Mouse (Mus musculus): ENCODE results near the gene Eng. TPM values are rescaled to one million over a fixed set of nuclear protein-coding genes. Genes with fewer than 3 reads are reported as not detected.

Gene Eng
- polyA plus RNA-seq, 1 experiment from 2014 or later: 33.0 TPM

GRCm38 (mm10) chr2:32625873-32626694, 20.3 kb upstream of the Eng start:
- Histone ChIP-seq H3K27me3 (replicated peaks) (no peaks in the 10 kb centered on the region), H3K9ac (peak overlapping the region; percentile 41), H3K4me3 (peak overlapping the region; percentile 16; the same call in 1 of the 2 replicates), H3K36me3 (no peaks in the 10 kb centered on the region), H3K4me1 (peaks cover 49% of the 10 kb centered on the region), H3K9me3 (no peaks in the 10 kb centered on the region), H3K27ac (peak overlapping the region; percentile 74), H3K4me2 (replicated peaks) (peak overlapping the region; percentile 62)
- no peak for ATAC-seq (ENCODE audit: low FRiP score, low read depth)
- 53% methylated on average over 5 of the region's 5 CpGs for WGBS

- H3K4me3 ChIP-seq: no peak overlapping the region
- H3K4me1 ChIP-seq: peaks cover 40% of the 10 kb centered on the region
- no peak overlapping the region for H3K4me2 ChIP-seq (replicated peaks)
- WGBS: 68% methylated on average over 19 of the region's 20 CpGs
- ATAC-seq (ENCODE audit: low FRiP score, low read depth): no peak
- no peaks in the 10 kb centered on the region for H3K36me3 ChIP-seq
- H3K27me3 ChIP-seq (replicated peaks): no peaks in the 10 kb centered on the region
- no peaks in the 10 kb centered on the region for H3K9me3 ChIP-seq
- no peak overlapping the region for H3K9ac ChIP-seq
- H3K27ac ChIP-seq: no peak overlapping the region
These were observed 18.9 kb upstream of the Eng start for GRCm38 (mm10) chr2:32627266-32628043.

GRCm38 (mm10) chr2:32628044-32628550, 18.3 kb upstream of the Eng start:
- H3K27me3 ChIP-seq (replicated peaks): no peaks in the 10 kb centered on the region
- H3K4me1 ChIP-seq: peaks cover 40% of the 10 kb centered on the region
- H3K4me2 ChIP-seq (replicated peaks): 0 out of 2 replicates have a peak overlapping the region, but pooled peaks have one; percentile 35
- H3K9me3 ChIP-seq: no peaks in the 10 kb centered on the region
- H3K4me3 ChIP-seq: no peak overlapping the region
- H3K27ac ChIP-seq: no peak overlapping the region
- no peaks in the 10 kb centered on the region for H3K36me3 ChIP-seq
- 63% methylated on average over 4 of the region's 4 CpGs for WGBS
- no peak for ATAC-seq (ENCODE audit: low FRiP score, low read depth)
- H3K9ac ChIP-seq: no peak overlapping the region

- Histone ChIP-seq H3K4me2 (replicated peaks) (peak overlapping the region; percentile 35; the same call in 1 of the 2 replicates), H3K36me3 (0 out of 2 replicates have a peak, but pooled peaks cover 2% of the 10 kb centered on the region), H3K9ac (0 out of 2 replicates have a peak overlapping the region, but pooled peaks have one; percentile 26), H3K4me3 (no peak overlapping the region), H3K4me1 (peaks cover 40% of the 10 kb centered on the region), H3K9me3 (no peaks in the 10 kb centered on the region), H3K27ac (no peak overlapping the region), H3K27me3 (replicated peaks) (no peaks in the 10 kb centered on the region)
- WGBS: 41% methylated on average over 5 of the region's 5 CpGs
- ATAC-seq (ENCODE audit: low FRiP score, low read depth): no peak
These were observed 17.7 kb upstream of the Eng start for GRCm38 (mm10) chr2:32628729-32629128.

- Histone ChIP-seq H3K4me1 (peaks cover 40% of the 10 kb centered on the region), H3K9me3 (no peaks in the 10 kb centered on the region), H3K27ac (no peak overlapping the region), H3K27me3 (replicated peaks) (no peaks in the 10 kb centered on the region), H3K4me3 (no peak overlapping the region), H3K4me2 (replicated peaks) (peak overlapping the region; percentile 35), H3K9ac (0 out of 2 replicates have a peak overlapping the region, but pooled peaks have one; percentile 26), H3K36me3 (0 out of 2 replicates have a peak, but pooled peaks cover 2% of the 10 kb centered on the region)
- 33% methylated on average over 9 of the region's 9 CpGs for WGBS
- ATAC-seq (ENCODE audit: low FRiP score, low read depth): peak; percentile 52
These were observed 17.0 kb upstream of the Eng start for GRCm38 (mm10) chr2:32629276-32629976.

- Histone ChIP-seq H3K27ac (no peak overlapping the region), H3K27me3 (replicated peaks) (no peaks in the 10 kb centered on the region), H3K36me3 (0 out of 2 replicates have a peak, but pooled peaks cover 4% of the 10 kb centered on the region), H3K4me2 (replicated peaks) (peak overlapping the region; percentile 35; the same call in 1 of the 2 replicates), H3K4me1 (peaks cover 36% of the 10 kb centered on the region), H3K9me3 (no peaks in the 10 kb centered on the region), H3K4me3 (no peak overlapping the region), H3K9ac (no peak overlapping the region)
- 78% methylated on average over 8 of the region's 9 CpGs for WGBS
- no peak for ATAC-seq (ENCODE audit: low FRiP score, low read depth)
These were observed 16.4 kb upstream of the Eng start for GRCm38 (mm10) chr2:32630036-32630435.

- no peak overlapping the region for H3K4me3 ChIP-seq
- H3K27me3 ChIP-seq (replicated peaks): no peaks in the 10 kb centered on the region
- H3K4me2 ChIP-seq (replicated peaks): no peak overlapping the region
- H3K36me3 ChIP-seq: 0 out of 2 replicates have a peak, but pooled peaks cover 4% of the 10 kb centered on the region
- ATAC-seq (ENCODE audit: low FRiP score, low read depth): no peak
- no peak overlapping the region for H3K27ac ChIP-seq
- 89% methylated on average over 10 of the region's 10 CpGs for WGBS
- no peaks in the 10 kb centered on the region for H3K9me3 ChIP-seq
- peaks cover 26% of the 10 kb centered on the region for H3K4me1 ChIP-seq
- no peak overlapping the region for H3K9ac ChIP-seq
These were observed 15.3 kb upstream of the Eng start for GRCm38 (mm10) chr2:32631046-32631445.

GRCm38 (mm10) chr2:32631737-32632394, 14.5 kb upstream of the Eng start:
- 56% methylated on average over 7 of the region's 7 CpGs for WGBS
- H3K27me3 ChIP-seq (replicated peaks): no peaks in the 10 kb centered on the region
- H3K27ac ChIP-seq: no peak overlapping the region
- 0 out of 2 replicates have a peak, but pooled peaks cover 4% of the 10 kb centered on the region for H3K36me3 ChIP-seq
- no peaks in the 10 kb centered on the region for H3K9me3 ChIP-seq
- no peak overlapping the region for H3K9ac ChIP-seq
- peaks cover 18% of the 10 kb centered on the region for H3K4me1 ChIP-seq
- ATAC-seq (ENCODE audit: low FRiP score, low read depth): no peak
- H3K4me3 ChIP-seq: no peak overlapping the region
- no peak overlapping the region for H3K4me2 ChIP-seq (replicated peaks)

GRCm38 (mm10) chr2:32633660-32634059, 12.7 kb upstream of the Eng start:
- H3K4me1 ChIP-seq: peaks cover 18% of the 10 kb centered on the region
- no peak overlapping the region for H3K4me3 ChIP-seq
- no peak overlapping the region for H3K9ac ChIP-seq
- ATAC-seq (ENCODE audit: low FRiP score, low read depth): no peak
- H3K4me2 ChIP-seq (replicated peaks): no peak overlapping the region
- H3K36me3 ChIP-seq: 0 out of 2 replicates have a peak, but pooled peaks cover 4% of the 10 kb centered on the region
- H3K9me3 ChIP-seq: no peaks in the 10 kb centered on the region
- H3K27ac ChIP-seq: no peak overlapping the region
- WGBS: 71% methylated on average over 5 of the region's 5 CpGs
- no peaks in the 10 kb centered on the region for H3K27me3 ChIP-seq (replicated peaks)

GRCm38 (mm10) chr2:32634277-32635105, 11.9 kb upstream of the Eng start:
- Histone ChIP-seq H3K36me3 (0 out of 2 replicates have a peak, but pooled peaks cover 4% of the 10 kb centered on the region), H3K27me3 (replicated peaks) (no peaks in the 10 kb centered on the region), H3K4me3 (no peak overlapping the region), H3K27ac (no peak overlapping the region), H3K9me3 (no peaks in the 10 kb centered on the region), H3K4me1 (peaks cover 9% of the 10 kb centered on the region), H3K4me2 (replicated peaks) (no peak overlapping the region), H3K9ac (no peak overlapping the region)
- ATAC-seq (ENCODE audit: low FRiP score, low read depth): no peak
- WGBS: 81% methylated on average over 10 of the region's 10 CpGs

Data from neural tube, embryonic 12.5 days (tissue).